Mouse (Mus musculus) inflammation-experienced regulatory T-cells, adult 6 months (primary cell): Measurements from ENCODE around the gene Trappc2l. TPM values are rescaled to one million over a fixed set of nuclear protein-coding genes. Genes with fewer than 3 reads are reported as not detected.

Experiments
- ATAC-seq: one replicate; pipeline ENCODE4 v1.8.0; 2017
- polyA plus RNA-seq, 3 experiments: library from polyadenylated mRNA; unstranded; fragments of 100-300 nt; shearing (Covaris generic); gene quantifications; one replicate each; pipeline ENCODE4 v1.2.1; 2017

Trappc2l gene
- polyA plus RNA-seq, 3 experiments from 2014 or later: 57.7 to 82.5 (median 80.6) TPM

DNA sequence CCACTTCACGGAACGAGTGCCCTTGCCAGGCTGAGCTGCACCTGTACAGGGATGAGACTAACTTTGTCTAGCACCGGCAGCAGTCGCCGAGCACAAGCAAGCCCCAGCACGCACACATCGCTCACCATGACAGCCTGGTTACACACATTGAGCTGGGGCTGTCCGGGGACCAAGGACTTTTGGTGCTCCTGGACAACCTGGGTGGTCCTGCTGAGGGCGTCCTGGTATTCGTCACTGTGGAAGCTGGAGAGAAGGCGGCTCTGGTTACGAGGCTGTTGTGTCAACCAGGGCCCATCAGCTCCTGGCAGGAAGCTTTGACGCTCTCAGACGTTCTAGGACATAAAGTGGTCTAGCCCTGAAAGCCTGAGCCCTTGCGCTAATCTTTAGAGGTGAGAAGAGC, 30.5 kb upstream of the Trappc2l start:
- no peak for ATAC-seq

DNA sequence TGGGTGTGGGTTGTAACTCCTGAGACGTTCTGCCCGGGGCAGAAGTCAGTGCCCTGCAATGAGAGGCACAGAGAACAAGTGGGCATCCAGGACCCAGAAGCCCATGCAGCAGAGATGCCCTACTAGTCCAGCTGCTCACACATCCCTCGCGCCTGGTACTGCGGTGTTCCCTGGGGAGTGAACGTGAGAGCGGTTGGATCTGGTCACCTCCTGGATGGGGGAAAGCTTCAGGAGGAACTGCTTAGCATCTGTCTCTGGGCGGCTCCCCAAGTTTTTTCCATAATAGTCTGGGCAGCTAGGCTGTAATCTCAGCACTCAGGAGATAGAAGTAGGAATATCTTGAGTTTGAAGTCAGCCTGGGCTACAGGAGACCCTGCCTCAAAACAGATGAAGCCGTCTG, 26.5 kb upstream of the Trappc2l start:
- ATAC-seq: no peak

DNA sequence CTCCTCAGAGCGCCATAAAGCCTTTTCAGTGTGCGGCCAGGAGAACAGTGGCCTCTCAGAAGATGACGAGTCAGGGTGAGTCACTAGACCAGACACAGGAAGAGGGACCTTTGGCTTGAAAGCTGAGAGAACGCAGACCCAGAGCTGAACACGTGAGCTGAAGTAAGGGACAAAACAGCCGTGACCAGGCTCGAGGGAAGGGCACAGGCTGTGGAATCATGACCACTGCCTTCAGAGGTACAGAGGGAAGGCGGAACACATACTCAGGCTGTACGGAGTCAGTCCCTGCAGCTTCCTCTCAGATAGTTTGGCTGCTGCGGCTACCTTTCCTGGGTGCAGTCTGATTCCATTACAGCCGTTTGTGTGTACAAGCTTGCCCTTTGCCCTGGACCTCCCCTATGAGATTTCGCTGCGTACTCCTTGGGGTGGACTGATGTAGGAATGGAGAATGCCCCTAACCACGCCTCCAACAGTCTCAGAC, 26.0 kb upstream of the Trappc2l start:
- no peak for ATAC-seq

DNA sequence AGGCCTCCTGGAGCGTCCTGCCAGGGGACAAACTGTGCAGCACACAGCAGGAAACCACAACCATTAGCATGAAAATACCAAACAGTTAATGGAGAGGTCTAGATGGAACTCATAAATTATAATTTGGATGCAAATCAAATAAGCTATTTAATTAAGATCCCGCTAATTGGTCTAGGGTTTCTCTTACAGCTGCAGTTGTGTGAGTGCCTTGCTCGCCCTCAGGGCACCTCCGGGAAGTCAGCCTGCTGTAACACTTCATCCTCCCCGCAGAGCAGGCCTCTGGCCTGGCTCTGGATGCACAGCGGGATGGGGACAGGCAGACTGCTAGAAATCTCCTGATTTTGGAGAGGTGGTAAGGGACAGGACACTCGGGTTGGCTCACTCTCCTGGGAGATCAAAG, 25.3 kb upstream of the Trappc2l start:
- no peak for ATAC-seq

DNA sequence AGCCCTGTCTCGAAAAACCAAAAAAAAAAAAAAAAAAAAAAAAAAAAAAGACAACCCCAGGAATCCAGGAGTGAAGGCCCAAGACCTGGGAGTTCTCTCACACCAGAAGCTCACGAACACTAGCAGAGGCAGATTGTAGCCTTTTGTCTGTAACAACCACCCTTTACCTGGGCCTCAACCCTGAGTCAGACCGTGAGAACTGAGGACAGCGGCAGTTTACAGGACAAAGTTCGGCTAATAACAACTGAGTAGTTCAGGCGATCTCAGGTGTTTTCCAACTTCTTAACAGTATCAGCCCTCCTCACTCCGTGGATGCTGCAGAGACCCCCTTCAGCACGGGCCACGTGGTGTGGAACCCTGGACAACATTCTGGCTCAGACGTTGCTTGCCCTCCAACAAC, 24.7 kb upstream of the Trappc2l start:
- no peak for ATAC-seq

DNA sequence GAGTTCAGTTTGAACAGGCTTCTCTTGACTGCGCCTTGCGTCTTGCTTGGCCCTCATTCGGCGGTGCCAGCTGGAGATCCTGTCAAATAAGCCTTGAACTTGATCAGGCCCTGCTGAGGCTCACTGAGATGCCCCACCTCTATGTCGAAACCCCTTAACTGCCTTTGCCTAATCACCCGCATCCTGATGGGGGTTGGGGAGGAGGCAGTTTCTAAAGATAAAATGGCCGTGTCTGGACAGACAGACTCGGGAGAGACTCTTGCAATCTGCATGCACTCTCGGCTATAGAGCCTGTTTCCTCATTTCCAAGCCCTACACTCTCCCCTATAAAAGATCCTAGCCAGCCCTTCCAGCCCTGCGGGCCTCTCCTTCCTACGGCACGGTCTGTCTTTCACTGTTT, 18.2 kb upstream of the Trappc2l start:
- no peak for ATAC-seq

DNA sequence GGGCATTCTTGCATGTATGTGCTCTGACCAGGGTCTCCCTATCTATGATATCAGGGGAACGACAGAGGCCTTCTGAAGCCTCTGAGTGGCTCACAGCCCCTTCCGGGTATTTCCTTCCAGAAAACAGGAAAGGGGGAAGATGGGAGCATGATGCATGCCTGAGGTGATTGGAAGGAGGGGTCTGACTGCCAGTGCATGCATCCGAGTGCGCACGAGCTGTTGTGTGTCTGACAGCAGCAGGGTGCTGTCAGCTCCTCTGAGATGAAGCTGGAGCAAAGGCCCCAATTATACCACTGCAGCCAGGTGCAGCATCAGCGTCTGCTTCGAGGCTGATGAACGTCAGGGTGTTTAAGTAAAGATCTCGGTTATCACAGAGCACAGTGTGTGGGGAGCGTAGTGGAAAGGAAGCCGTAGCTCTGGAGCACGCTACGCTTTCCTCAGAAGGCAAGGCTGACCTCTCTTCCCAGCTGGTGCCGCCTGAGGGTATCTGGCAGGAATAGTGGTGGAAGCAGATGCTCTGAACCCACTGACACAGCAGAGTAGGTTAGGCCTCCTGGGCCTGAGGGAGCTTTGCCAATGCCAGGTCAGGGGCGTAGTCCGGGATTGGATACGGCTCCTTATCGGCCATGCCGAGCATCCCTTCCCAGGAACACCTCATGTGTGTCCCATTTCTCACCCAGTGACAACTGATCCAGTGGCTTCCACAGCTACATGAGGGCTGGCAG, 17.5 kb upstream of the Trappc2l start:
- no peak for ATAC-seq

DNA sequence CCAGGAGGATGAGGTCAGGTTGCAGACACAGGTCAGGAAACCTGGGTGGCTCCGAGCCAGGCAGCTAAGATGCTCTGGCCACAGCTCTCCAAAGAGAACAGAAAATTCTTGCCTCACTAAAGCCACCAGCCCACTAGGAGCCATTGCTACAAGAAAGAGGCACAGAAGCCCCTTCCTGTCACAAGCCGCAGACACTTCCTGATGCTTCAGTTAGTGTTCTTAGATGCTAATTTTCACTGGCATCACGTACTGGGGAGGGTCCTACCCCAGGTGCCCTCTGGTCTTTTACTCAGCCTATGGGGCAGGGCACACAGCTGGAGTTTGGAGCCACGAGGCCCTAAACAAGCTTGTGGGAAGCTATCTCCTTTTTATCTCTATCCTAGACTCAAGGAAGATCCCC, 15.4 kb upstream of the Trappc2l start:
- ATAC-seq: no peak

DNA sequence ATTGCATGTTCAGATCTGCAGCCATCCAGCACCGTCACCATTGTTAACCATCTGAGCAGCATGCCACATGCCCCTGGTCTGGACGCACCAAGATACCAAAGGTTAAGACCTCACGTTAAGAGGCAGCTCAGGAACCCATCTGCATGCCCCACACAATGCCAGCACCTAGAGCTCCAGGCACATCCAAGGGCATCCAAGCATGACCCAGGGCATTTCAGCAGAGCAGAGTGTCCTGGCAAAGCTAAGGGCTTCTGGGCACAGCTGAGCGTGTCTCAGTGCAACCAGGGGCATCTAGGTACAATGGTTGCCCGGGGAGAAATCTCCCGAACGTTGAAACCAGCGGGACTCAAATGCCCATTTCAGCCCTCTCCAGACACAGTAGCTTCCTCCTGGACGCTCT, 10.8 kb upstream of the Trappc2l start:
- ATAC-seq: no peak

DNA sequence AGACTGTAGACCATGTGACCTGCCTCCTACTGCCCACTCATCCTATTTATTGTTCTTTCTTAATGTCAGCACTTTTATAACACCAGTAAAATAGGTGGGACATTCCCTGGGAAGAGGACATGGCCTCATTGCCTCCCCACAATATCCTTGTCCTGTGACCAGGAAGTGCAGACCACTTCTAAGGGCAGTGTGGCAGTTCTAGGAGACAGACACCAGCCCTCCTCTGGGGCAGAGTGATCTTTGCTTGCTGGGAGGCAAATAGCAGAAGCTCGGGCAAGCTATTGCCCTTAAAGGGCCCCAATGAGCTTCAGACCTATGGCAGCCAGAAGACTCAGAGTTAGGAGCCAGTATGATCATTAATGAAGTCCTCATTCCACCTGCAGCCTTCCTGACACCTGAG, 6.8 kb upstream of the Trappc2l start:
- ATAC-seq: no peak

DNA sequence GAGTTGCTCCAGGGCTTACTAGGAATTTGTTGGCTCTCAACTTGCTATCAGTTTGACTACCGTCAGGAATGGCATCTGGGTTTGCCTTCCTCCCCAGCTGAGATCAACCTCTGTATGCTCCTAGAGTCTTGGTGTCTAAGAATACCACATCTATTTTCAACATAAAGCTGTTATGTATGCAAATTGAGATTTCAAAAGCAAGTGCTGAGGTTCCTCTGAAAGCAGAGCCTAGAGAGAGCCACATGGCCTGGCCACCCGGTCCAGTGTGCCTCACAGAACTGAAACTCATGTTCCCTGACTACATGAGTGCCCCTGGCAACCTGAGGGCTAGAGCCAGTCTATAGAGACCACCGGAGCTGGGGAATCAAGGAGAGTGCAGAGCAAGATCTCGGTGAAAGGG, 6.1 kb upstream of the Trappc2l start:
- ATAC-seq: no peak

DNA sequence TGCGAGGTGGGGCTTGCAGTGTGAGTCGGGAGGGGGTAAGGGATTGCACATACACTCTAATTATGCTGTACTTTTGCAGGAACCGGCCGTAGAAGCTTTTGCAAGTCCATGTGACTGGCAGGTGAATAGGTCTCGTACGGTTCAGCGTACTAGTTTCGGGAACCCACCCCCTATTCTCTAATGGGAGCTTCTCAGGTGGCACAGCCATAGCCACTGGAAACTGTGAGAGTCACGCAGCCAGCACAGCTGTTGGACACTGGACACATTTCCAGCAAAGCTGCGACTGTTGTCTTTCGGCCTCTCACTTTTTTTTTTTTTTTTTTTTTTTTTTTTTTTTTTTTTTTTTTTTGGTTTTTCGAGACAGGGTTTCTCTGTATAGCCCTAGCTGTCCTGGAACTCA, 4.6 kb upstream of the Trappc2l start:
- no peak for ATAC-seq

DNA sequence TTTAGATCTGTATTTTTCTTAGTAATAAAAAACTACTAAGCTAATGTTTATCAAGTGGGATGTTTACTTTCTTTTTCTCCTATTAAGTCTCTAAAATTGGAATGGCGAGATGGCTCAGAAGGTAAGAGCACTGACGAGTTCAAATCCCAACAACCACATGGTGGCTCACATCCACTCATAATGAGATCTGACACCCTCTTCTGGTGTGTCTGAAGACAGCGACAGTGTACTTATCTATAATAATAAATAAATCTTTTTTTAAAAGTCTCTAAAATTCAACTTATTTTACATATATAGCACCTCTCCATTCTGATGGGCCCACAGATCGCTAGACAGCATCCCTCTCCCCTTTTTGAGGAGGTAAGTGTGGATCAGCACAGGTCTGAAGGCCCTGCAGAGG, 1.2 kb upstream of the Trappc2l start:
- ATAC-seq: no peak

DNA sequence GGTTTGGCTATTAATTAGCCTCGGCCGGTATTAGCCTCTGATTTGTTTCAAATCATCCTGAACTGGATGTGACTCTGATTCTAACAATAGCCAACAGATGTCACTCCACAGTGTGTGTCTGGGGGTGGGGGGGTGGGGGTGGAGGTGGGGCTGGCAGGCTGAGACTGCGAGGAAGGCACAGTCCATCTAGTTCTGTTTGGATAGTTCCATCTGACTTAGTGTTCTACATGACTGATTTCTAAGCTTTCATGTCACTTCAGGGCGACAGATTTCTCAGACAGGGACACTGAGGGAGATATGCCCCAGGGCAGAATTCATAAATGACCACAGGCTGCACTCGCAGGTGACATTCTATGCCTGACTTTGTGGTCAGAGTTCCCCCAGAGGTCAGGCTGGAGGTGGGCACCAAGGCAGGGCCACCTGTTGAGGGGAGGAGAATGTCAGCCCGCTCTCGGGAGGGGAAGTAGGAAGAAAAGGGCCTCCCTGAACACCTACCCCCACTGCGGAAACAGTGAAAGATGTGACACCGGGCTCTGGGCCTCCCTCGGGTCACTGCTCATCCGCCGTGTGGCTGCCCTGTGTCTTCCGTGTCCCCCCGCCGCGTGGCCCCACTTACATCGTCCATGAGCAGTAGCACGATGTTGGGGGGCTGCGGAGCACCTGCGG, 695 bp upstream of the Trappc2l start:
- ATAC-seq: peak; percentile 26

DNA sequence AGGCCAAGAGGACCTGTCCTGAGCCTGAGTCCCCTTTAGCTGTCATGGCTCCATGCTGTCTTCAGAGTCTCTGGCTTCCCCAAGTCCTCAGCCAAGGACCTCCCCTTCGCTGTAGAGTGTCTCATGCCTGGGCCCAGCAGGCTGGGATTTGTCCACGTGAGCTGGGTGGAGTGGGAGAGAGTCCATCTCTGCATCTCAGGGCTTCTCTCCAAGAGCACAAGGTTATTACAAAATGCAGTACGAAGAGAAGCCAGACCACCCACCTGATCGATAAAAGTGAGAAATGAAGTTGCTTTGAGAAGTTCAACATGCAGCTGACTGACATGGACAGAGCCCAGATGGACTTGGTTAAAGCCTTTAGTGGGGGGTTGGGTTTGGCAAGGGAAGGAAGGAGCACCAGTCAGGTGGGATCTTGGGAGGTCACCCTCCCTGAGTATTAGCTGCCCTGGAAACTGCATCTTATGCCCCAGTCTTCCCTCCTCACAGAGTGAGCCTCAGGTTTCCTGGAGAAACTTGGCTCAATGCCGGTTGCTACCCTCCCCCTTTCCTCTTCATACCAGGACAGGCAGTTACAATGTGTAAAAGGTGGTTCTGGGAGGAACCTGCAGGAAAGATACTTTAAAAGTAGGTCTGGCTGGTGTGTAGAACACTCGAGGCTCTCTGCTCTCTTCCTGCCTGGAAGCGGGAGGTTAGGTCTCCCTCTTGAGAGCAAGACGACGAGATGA, 4.9 kb downstream of the Trappc2l start:
- no peak for ATAC-seq

DNA sequence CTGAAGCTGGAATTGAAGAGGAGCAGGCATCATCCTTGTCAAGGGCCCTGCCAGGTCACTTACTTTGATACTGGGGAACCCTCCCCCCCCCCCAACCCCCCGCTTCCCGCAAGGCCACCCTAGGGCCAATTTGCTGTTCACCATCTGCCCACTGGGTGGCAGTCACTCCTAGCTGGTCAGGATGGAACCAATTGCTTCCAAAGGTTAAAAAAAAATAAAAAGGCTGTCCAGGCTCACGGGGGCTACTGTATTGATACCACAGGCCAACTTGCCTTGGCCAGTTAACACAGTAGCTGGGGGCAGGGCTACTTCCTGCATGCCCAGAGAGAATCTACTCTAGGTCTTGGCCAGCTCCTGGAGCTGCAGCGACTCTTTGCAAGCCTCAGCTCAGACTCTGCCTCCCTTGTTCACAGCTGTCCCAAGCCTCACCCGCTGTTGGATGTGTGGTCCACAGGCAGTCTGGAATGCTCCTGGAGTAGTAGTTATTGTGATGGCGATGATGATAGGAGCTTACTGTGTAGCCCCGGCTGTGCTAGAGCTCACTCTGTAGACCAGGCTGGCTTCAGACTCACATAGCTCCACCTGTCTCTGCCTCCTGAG, 6.6 kb downstream of the Trappc2l start:
- peak; percentile 58 for ATAC-seq

DNA sequence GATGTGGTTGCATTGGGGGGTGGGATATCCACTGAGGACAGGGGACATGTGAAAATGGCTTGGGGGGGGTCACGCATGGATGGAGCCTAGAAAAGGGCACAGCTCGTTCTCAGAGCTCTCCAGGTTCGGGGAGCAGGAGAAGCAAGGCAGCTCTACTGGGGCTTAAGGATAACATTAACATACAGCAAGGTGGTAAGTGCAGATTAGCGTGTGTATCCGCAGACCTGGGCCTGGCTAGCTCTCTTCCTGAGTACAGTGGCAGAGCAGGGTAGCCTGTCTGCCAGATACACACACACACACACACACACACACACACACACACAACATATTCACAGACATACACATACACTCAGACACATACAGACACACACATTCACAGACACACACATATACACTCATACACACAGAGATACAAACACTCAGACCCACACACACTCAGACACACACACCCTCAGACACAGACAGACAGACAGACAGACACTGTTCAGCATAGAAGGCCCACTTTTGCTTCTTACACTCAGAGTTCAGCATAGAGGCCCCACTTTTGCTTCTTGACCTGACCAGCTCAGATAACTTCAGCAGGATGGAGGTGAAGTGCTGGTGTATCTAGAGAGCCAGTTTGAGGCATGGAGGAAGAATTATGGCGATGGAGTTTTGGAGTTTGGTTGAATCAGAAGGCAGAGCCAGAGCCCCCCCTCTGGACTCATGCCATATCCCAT, 7.4 kb downstream of the Trappc2l start:
- no peak for ATAC-seq

DNA sequence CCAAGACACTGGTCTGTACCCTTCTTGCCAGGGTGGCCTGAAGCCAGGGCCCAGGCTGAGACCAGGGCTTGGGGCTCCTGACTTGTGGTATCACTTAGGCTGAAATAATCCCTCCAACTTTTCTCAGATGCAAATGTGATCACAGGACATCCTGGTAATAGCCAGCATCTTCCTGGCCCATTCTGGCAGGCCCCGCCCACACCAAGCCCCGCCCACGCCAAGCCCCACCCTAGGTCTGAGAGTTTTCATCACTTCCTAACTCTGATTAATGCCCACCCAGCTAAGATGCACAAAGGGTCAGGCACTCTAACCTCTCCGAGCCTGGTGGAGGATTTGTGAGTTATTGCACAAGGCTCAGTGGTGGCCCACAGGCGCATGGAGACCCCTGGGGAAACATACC, 9.0 kb downstream of the Trappc2l start:
- ATAC-seq: no peak

DNA sequence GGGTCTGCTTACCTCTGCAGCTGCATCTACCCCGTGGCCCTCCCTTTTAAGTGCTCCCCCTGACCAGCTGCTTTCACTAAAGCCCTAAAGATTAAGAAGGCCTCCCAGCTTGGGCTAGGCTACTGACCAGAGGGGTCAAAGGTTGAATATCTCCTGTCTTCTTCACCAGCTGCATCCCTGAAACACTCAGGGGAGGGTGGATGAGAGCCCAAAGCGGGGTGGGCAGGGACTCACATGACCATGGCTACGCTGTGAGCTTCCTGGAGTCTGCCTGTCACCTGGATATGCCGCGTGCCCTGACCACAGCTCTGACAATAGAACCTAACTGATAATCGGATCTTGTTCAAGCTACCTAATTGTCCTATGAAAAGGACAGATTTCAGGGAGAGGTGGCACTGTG, 11.3 kb downstream of the Trappc2l start, which contains the start of gene Pabpn1l:
Gene Pabpn1l (minus strand): TSS at position 13 of the 400 bp plus-strand sequence.
- no peak for ATAC-seq

DNA sequence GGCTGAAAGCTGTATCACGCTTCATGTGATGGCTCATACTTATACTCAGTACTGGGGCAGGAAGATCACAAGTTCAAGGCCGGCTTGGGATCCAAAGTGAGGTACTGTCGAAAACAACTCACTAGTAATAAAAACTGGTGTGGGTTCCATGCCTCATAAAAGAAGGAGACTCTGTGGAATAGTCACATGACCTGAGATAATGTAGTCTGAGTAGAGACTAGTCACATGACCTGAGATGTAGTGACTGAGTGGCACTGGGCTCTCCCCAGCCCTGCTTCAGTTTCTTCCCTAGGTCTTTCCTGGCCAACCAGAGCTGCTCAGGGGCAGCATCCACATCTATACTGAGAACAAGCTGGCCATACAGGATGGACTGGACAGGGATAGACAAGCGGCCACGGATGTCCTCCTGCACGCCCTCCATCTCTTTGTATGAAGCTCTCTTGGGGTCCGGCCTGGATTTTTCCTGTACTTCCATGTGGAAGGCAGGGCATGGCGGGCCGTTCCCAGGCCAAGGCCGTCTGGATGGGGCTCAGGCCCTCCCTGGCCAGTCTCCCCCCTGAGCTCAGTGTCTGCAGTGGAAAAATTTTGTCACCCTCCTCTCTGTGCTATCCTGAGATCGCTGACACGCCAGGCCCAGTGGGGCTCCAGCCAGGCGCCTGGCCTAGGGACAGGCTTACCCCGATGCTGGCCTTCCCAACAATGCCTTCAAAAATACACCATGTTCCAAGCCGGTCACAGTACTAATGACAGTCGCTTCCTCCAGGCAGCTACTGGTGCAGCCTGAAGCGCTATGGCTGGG, 12.6 kb downstream of the Trappc2l start:
- ATAC-seq: no peak

DNA sequence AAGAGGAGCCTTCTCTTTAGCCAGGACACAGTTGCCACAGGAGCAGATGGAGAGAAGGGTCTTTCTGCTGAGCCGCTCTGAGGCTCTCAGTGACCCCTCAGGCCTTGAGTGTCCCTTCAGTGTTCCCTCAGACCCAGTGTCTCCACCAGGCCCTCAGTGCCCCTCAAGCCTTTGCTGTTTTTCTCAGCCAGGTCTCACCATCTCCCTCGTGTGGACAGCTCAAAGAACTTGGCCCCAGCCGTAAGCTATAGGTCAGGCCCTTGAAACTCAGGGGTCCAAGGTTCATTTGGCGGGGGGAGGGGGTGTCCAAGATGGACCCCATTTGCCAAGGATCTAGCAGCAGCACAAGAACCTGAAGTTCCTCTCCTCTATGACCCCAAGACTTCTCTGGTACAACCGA, 13.2 kb downstream of the Trappc2l start:
- ATAC-seq: no peak

DNA sequence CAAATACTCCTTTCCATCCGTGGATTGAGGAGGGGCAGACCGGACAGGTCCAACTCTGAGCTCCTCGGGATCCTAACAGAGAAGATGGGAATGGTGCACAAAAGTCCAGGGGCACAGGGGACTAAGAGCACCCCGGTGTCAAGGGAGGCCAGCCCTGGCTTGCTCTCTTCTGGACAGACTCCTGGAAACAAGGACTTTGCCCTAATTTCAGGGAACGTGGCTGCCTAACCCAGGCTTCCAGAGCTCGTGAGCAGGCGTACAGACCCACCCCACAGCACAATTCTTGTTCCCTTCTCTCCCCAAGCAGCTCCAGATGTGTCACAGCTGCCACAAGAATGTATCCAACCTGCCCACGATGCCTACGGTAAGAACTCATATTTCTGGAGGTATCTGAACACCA, 14.4 kb downstream of the Trappc2l start:
- ATAC-seq: no peak
